Mouse (Mus musculus) CH12.LX (cell line): ENCODE measurements around the gene Mat2b. TPM values are rescaled to one million over a fixed set of nuclear protein-coding genes. Genes with fewer than 3 reads are reported as not detected.

Experiments
- DNase-seq: peaks from one replicate; pipeline ENCODE4 v3.0.0-alpha.2; 2013; ENCODE audit errors: extremely low read depth
- H3K27ac ChIP-seq: 2 replicates; pipeline ENCODE4 v1.5.1; 2012; ENCODE audit warnings: low read depth, mild to moderate bottlenecking, control low read depth, moderate library complexity; ENCODE audit not compliant: insufficient read depth
- H3K27me3 ChIP-seq: replicated peaks from 2 replicates; pipeline ENCODE3; 2012; ENCODE audit warnings: inconsistent platforms
- H3K36me3 ChIP-seq, 2 experiments: replicated peaks in 1 of 2; 2 replicates each; pipeline versions ENCODE3 to v1.6.1; 2012; ENCODE audit warnings: inconsistent platforms in 1 of 2, low read length in 1 of 2, mild to moderate bottlenecking in 1 of 2, mixed read lengths in 1 of 2, moderate library complexity in 1 of 2; ENCODE audit not compliant: control insufficient read depth in 1 of 2, insufficient read depth in 1 of 2
- H3K4me1 ChIP-seq, 2 experiments: 2 replicates each; pipeline ENCODE4 v1.6.1; 2012; ENCODE audit warnings: inconsistent platforms in 1 of 2, moderate library complexity in 1 of 2; ENCODE audit not compliant: insufficient read depth in 2 of 2, control insufficient read depth in 1 of 2
- H3K4me2 ChIP-seq: 2 replicates; pipeline ENCODE4 v1.6.1; 2012; ENCODE audit warnings: low read depth, mild to moderate bottlenecking, control low read depth; ENCODE audit not compliant: poor library complexity, insufficient read depth, severe bottlenecking
- H3K4me3 ChIP-seq, 3 experiments: fragments of 150-350 bp in 1 of 3; sonication (generic) in 1 of 3; replicated peaks in 1 of 3; 2 replicates each; pipeline versions ENCODE3 to v1.5.1; 2011 to 2012; ENCODE audit warnings: low read depth in 2 of 3, low read length in 2 of 3, mild to moderate bottlenecking in 2 of 3, moderate library complexity in 2 of 3, control low read depth in 1 of 3, improper control_type of control experiment in 1 of 3, inconsistent platforms in 1 of 3, mixed read lengths in 1 of 3; ENCODE audit not compliant: poor library complexity in 1 of 3
- H3K79me2 ChIP-seq: replicated peaks from 2 replicates; pipeline ENCODE4 v1.6.1; 2012; ENCODE audit warnings: mild to moderate bottlenecking, moderate library complexity; ENCODE audit not compliant: control insufficient read depth, poor library complexity, insufficient read depth, severe bottlenecking; ENCODE audit errors: extremely low read depth
- H3K9ac ChIP-seq: 2 replicates; pipeline ENCODE4 v1.6.1; 2012; ENCODE audit warnings: low read depth, mild to moderate bottlenecking, control low read depth, moderate library complexity; ENCODE audit not compliant: insufficient read depth
- H3K9me3 ChIP-seq: replicated peaks from 2 replicates; pipeline ENCODE3; 2012; ENCODE audit warnings: low read length, inconsistent platforms, mixed read lengths
- BHLHE40 ChIP-seq: IDR thresholded peaks from 2 replicates; pipeline ENCODE4 v1.6.1; 2011; ENCODE audit warnings: mild to moderate bottlenecking, low read depth, low read length, improper control_type of control experiment
- CHD1 ChIP-seq: IDR thresholded peaks from 2 replicates; pipeline ENCODE4 v1.6.1; 2012; ENCODE audit warnings: low read depth, low read length, improper control_type of control experiment, inconsistent platforms
- CHD2 ChIP-seq: IDR thresholded peaks from 2 replicates; pipeline ENCODE4 v1.6.1; 2011; ENCODE audit warnings: low read length, improper control_type of control experiment
- E2F4 ChIP-seq: IDR thresholded peaks from 2 replicates; pipeline ENCODE4 v1.6.1; 2011; ENCODE audit warnings: low read depth, low read length, improper control_type of control experiment; ENCODE audit not compliant: insufficient replicate concordance
- ELF1 ChIP-seq: IDR thresholded peaks from 2 replicates; pipeline ENCODE4 v1.6.1; 2014; ENCODE audit warnings: low read depth, mild to moderate bottlenecking, inconsistent platforms, low read length, improper control_type of control experiment
- EP300 ChIP-seq: IDR thresholded peaks from 2 replicates; pipeline ENCODE4 v1.6.1; 2011; ENCODE audit warnings: low read length, improper control_type of control experiment
- GABPA ChIP-seq: IDR thresholded peaks from 2 replicates; pipeline ENCODE4 v1.6.1; 2012; ENCODE audit warnings: low read depth, low read length, improper control_type of control experiment, inconsistent platforms; ENCODE audit not compliant: insufficient replicate concordance
- HCFC1 ChIP-seq: IDR thresholded peaks from 2 replicates; pipeline ENCODE4 v1.6.1; 2012; ENCODE audit warnings: low read depth, mild to moderate bottlenecking, inconsistent platforms, low read length, improper control_type of control experiment
- IRF4 ChIP-seq: IDR thresholded peaks from 2 replicates; pipeline ENCODE4 v1.6.1; 2014; ENCODE audit warnings: low read depth, mild to moderate bottlenecking, inconsistent platforms, low read length, improper control_type of control experiment
- MYC ChIP-seq: IDR thresholded peaks from 2 replicates; pipeline ENCODE4 v1.6.1; 2011; ENCODE audit warnings: low read depth, mild to moderate bottlenecking, improper control_type of control experiment, low read length
- POLR2A ChIP-seq: IDR thresholded peaks from 2 replicates; pipeline ENCODE4 v1.6.1; 2011; ENCODE audit warnings: low read depth, mild to moderate bottlenecking, improper control_type of control experiment, low read length
- POLR2AphosphoS2 ChIP-seq: IDR thresholded peaks from 2 replicates; pipeline ENCODE4 v1.6.1; 2011; ENCODE audit warnings: low read depth, low read length, improper control_type of control experiment
- RAD21 ChIP-seq: IDR thresholded peaks from 2 replicates; pipeline ENCODE4 v1.6.1; 2011; ENCODE audit warnings: low read depth, mild to moderate bottlenecking, low read length, improper control_type of control experiment, moderate library complexity
- SIN3A ChIP-seq: IDR thresholded peaks from 2 replicates; pipeline ENCODE4 v1.6.1; 2012; ENCODE audit warnings: low read length, improper control_type of control experiment, inconsistent platforms
- SMC3 ChIP-seq: IDR thresholded peaks from 2 replicates; pipeline ENCODE4 v1.6.1; 2011; ENCODE audit warnings: low read depth, low read length, improper control_type of control experiment
- TBP ChIP-seq: conservative IDR thresholded peaks from 2 replicates; pipeline ENCODE4 v1.6.1; 2011; ENCODE audit warnings: low read depth, low read length, improper control_type of control experiment
- USF1 ChIP-seq: IDR thresholded peaks from 2 replicates; pipeline ENCODE4 v1.6.1; 2014; ENCODE audit warnings: low read depth, mild to moderate bottlenecking, inconsistent platforms, low read length, improper control_type of control experiment
- USF2 ChIP-seq: conservative IDR thresholded peaks from 2 replicates; pipeline ENCODE4 v1.6.1; 2011; ENCODE audit warnings: low read depth, low read length, improper control_type of control experiment
- ZC3H11A ChIP-seq: IDR thresholded peaks from 2 replicates; pipeline ENCODE4 v1.6.1; 2012; ENCODE audit warnings: low read depth, mild to moderate bottlenecking, inconsistent platforms, low read length, improper control_type of control experiment
- ZKSCAN1 ChIP-seq: IDR thresholded peaks from 2 replicates; pipeline ENCODE4 v1.6.1; 2012; ENCODE audit warnings: low read depth, inconsistent platforms, low read length, improper control_type of control experiment, borderline replicate concordance
- ZNF384 ChIP-seq: IDR thresholded peaks from 2 replicates; pipeline ENCODE4 v1.6.1; 2012; ENCODE audit warnings: low read depth, low read length, improper control_type of control experiment, inconsistent platforms
- dilution Hi-C: fragments of 300-500 bp; cut with MboI; formaldehyde crosslinking; loops from 2 replicates; pipeline ENCODE4 v1.14.3; 2020; ENCODE audit warnings: low sequenced_read_pairs; ENCODE audit not compliant: extremely low pct_unique_long_range_greater_than_20kb, extremely low pct_ligation_motif_present
- in situ Hi-C: fragments of 300-500 bp; cut with MboI; formaldehyde crosslinking; loops from 3 replicates; pipeline ENCODE4 v1.14.3; 2019; ENCODE audit warnings: low sequenced_read_pairs, low pct_ligation_motif_present, low pct_unique_long_range_greater_than_20kb, mixed read lengths
- polyA plus RNA-seq: library from polyadenylated mRNA; unstranded; fragments of >175 nt; gene quantifications from 2 replicates; pipeline ENCODE4 v1.2.1, GENCODE M21; 2012; ENCODE audit warnings: low read depth; ENCODE audit not compliant: insufficient read length
- total RNA-seq, 2 experiments: library from RNA; depleted of rRNA; stranded (reverse); fragments of 300-350 nt in 1 of 2; fragments of >200 nt in 1 of 2; gene quantifications; 2 replicates each; pipeline ENCODE4 v1.2.3; 2012 to 2014

Gene Mat2b
- total and polyA plus RNA-seq, 3 experiments: 71.3 to 122 (median 100) TPM

- no peak overlapping the region for H3K9ac ChIP-seq
- TF ChIP-seq MYC (no peak), HCFC1 (no peak), USF2 (no peak), ZKSCAN1 (no peak), GABPA (no peak), POLR2A (no peak), RAD21 (no peak), BHLHE40 (no peak), CHD1 (no peak), ELF1 (no peak)
- H3K27ac ChIP-seq: no peak overlapping the region
- no peak for DNase-seq
- no peak overlapping the region for H3K4me2 ChIP-seq
- peaks cover 76 to 96% of the 10 kb centered on the region in 2 experiments for H3K36me3 ChIP-seq
- no peak overlapping the region for H3K4me3 ChIP-seq
- in situ Hi-C loops (no loop called here), dilution Hi-C loops (no loop called here)
- no peaks in the 10 kb centered on the region for H3K27me3 ChIP-seq
- no peaks in the 10 kb centered on the region for H3K4me1 ChIP-seq
- no peaks in the 10 kb centered on the region for H3K9me3 ChIP-seq
- peaks cover 14% of the 10 kb centered on the region for H3K79me2 ChIP-seq
Observed at GRCm38 (mm10) chr11:40683295-40683694, 11.7 kb downstream of the Mat2b start.

- Histone ChIP-seq H3K4me3 (no peak overlapping the region), H3K36me3 (peaks cover 77 to 95% of the 10 kb centered on the region in 2 experiments), H3K4me2 (no peak overlapping the region)
- no peak for DNase-seq
- TF ChIP-seq CHD2 (no peak), USF1 (no peak), ZC3H11A (no peak), GABPA (no peak), ELF1 (no peak), IRF4 (no peak), BHLHE40 (no peak), POLR2AphosphoS2 (no peak), CHD1 (no peak), SMC3 (no peak), EP300 (no peak), E2F4 (no peak), HCFC1 (no peak), SIN3A (no peak), TBP (no peak), ZNF384 (no peak)
- TF ChIP-seq, all 38 proteins: peak for 0
- Histone ChIP-seq H3K9ac (no peak overlapping the region), H3K4me1 (no peaks in the 10 kb centered on the region), H3K9me3 (peaks cover 6% of the 10 kb centered on the region), H3K27me3 (no peaks in the 10 kb centered on the region), H3K27ac (no peak overlapping the region), H3K79me2 (peaks cover 8% of the 10 kb centered on the region)
- in situ Hi-C loops: no loop called here
- dilution Hi-C loops: no loop called here
Observed at GRCm38 (mm10) chr11:40682456-40682855, 12.5 kb downstream of the Mat2b start.
